Mouse (Mus musculus) liver, embryonic 14 days (tissue): ENCODE measurements around the gene Pde11a. TPM values are rescaled to one million over a fixed set of nuclear protein-coding genes. Genes with fewer than 3 reads are reported as not detected.

Experiments
- polyA plus RNA-seq: library from polyadenylated mRNA; depleted of rRNA; stranded (reverse); fragments of >200 nt; gene quantifications from 2 replicates; pipeline ENCODE4 v1.2.3, GENCODE M21; 2012; rRNA removed

Pde11a gene
- 0.03 TPM in 1 of 2 replicates, not detected in the other for polyA plus RNA-seq

GRCm38 (mm10) chr2:76338215-76339156 lies at the start of gene Pde11a:
Gene Pde11a (minus strand): TSS chr2:76338774.

GRCm38 (mm10) chr2:76369821-76370655 lies 31.5 kb upstream of the Pde11a start, which contains the start of gene Rbm45:
Gene Rbm45 (plus strand): TSS chr2:76369984.

GRCm38 (mm10) chr2:76360226-76360625 lies 21.7 kb upstream of the Pde11a start, which contains the start of gene Cyct:
Gene Cyct (minus strand): TSS chr2:76360450.

GRCm38 (mm10) chr2:75981440-75982081 lies 357.0 kb downstream of the Pde11a start, which contains the start of gene Ttc30a1:
Gene Ttc30a1 (minus strand): TSS chr2:75981967.

GRCm38 (mm10) chr2:75977752-75978368 lies 360.7 kb downstream of the Pde11a start, which contains the start of gene Ttc30a2:
Gene Ttc30a2 (minus strand): TSS chr2:75978170.

Other genes starting within 250 kb of the Pde11a start
- gene Cyct, start 21.7 kb upstream of the Pde11a start, polyA plus RNA-seq: 0.05 TPM in 1 of 2 replicates, not detected in the other
- 8.6 and 9.1 TPM in 2 replicates for gene Rbm45, start 31.2 kb upstream of the Pde11a start, polyA plus RNA-seq
- gene Osbpl6, start 67.7 kb upstream of the Pde11a start, polyA plus RNA-seq: 0.14 and 0.26 TPM in 2 replicates